Mouse (Mus musculus) MEL (cell line): ENCODE measurements at regions not wholly inside any gene's neighbourhood (a gene's known extent, or its start where the extent isn't known, plus 50 kb on each side); places are given as distances from the start of the nearest gene placed in this dataset.

Experiments
- DNase-seq: peaks from one replicate; pipeline ENCODE4 v3.0.0; 2011; ENCODE audit warnings: low read depth, low spot score
- H3K27ac ChIP-seq: 2 replicates; pipeline ENCODE4 v1.5.1; 2012; ENCODE audit warnings: low read depth, mild to moderate bottlenecking, control low read depth, low read length, moderate library complexity; ENCODE audit not compliant: control insufficient read depth
- H3K27me3 ChIP-seq, 2 experiments: fragments of 150-350 bp in 1 of 2; sonication (generic) in 1 of 2; 2 replicates each; pipeline ENCODE4 v1.6.1; 2012; ENCODE audit warnings: low read length in 2 of 2, mild to moderate bottlenecking in 2 of 2, improper control_type of control experiment in 1 of 2, moderate library complexity in 1 of 2; ENCODE audit not compliant: insufficient read depth in 2 of 2, control insufficient read depth in 1 of 2
- H3K36me3 ChIP-seq, 2 experiments: 2 replicates each; pipeline ENCODE4 v1.6.1; 2012 to 2014; ENCODE audit warnings: low read length in 2 of 2, improper control_type of control experiment in 1 of 2, inconsistent platforms in 1 of 2, mild to moderate bottlenecking in 1 of 2; ENCODE audit not compliant: insufficient read depth in 2 of 2, control insufficient read depth in 1 of 2
- H3K4me1 ChIP-seq, 2 experiments: fragments of 150-350 bp in 1 of 2; sonication (generic) in 1 of 2; 2 replicates each; pipeline ENCODE4 v1.6.1; 2012; ENCODE audit warnings: low read length in 2 of 2, improper control_type of control experiment in 1 of 2, mild to moderate bottlenecking in 1 of 2; ENCODE audit not compliant: insufficient read depth in 2 of 2, control insufficient read depth in 1 of 2
- H3K4me3 ChIP-seq, 2 experiments: fragments of 150-350 bp in 1 of 2; sonication (generic) in 1 of 2; 2 replicates each; pipeline ENCODE4 v1.5.1; 2012; ENCODE audit warnings: low read depth in 2 of 2, low read length in 2 of 2, mild to moderate bottlenecking in 2 of 2, moderate library complexity in 2 of 2, control low read depth in 1 of 2, improper control_type of control experiment in 1 of 2; ENCODE audit not compliant: control insufficient read depth in 1 of 2, insufficient read depth in 1 of 2
- H3K79me2 ChIP-seq: 2 replicates; pipeline ENCODE4 v1.6.1; 2012; ENCODE audit warnings: mild to moderate bottlenecking, low read length, moderate library complexity; ENCODE audit not compliant: control insufficient read depth, poor library complexity, insufficient read depth
- H3K9ac ChIP-seq: 2 replicates; pipeline ENCODE4 v1.6.1; 2012; ENCODE audit warnings: low read depth, mild to moderate bottlenecking, control low read depth, low read length, moderate library complexity; ENCODE audit not compliant: control insufficient read depth, poor library complexity, severe bottlenecking
- H3K9me3 ChIP-seq: fragments of 150-350 bp; sonication (generic); replicated peaks from 2 replicates; pipeline ENCODE4 v1.6.1; 2012; ENCODE audit warnings: mild to moderate bottlenecking, low read length, improper control_type of control experiment, moderate library complexity; ENCODE audit not compliant: insufficient read depth
- CTCF ChIP-seq, 3 experiments: IDR thresholded peaks in 2 of 3; conservative IDR thresholded peaks in 1 of 3; 2 replicates each; pipeline ENCODE4 v1.5.1; 2011 to 2012; ENCODE audit warnings: low read length in 3 of 3, low read depth in 2 of 3, mild to moderate bottlenecking in 2 of 3, improper control_type of control experiment in 1 of 3, inconsistent platforms in 1 of 3, mixed read lengths in 1 of 3, moderate library complexity in 1 of 3; ENCODE audit not compliant: control insufficient read depth in 1 of 3, insufficient read depth in 1 of 3, poor library complexity in 1 of 3, severe bottlenecking in 1 of 3
- E2F4 ChIP-seq: IDR thresholded peaks from 2 replicates; pipeline ENCODE4 v1.6.1; 2011; ENCODE audit warnings: low read depth, low read length, improper control_type of control experiment, borderline replicate concordance
- ELF1 ChIP-seq: IDR thresholded peaks from 2 replicates; pipeline ENCODE4 v1.6.1; 2014; ENCODE audit warnings: low read depth, mild to moderate bottlenecking, inconsistent platforms, low read length, improper control_type of control experiment, moderate library complexity
- HCFC1 ChIP-seq: IDR thresholded peaks from 2 replicates; pipeline ENCODE4 v1.6.1; 2012; ENCODE audit warnings: low read depth, mild to moderate bottlenecking, inconsistent platforms, low read length, improper control_type of control experiment, moderate library complexity
- JUND ChIP-seq: IDR thresholded peaks from 2 replicates; pipeline ENCODE4 v1.6.1; 2011; ENCODE audit warnings: low read depth, mild to moderate bottlenecking, improper control_type of control experiment, low read length
- MAX ChIP-seq: IDR thresholded peaks from 2 replicates; pipeline ENCODE4 v1.6.1; 2011; ENCODE audit warnings: low read length, improper control_type of control experiment
- MEF2A ChIP-seq: IDR thresholded peaks from 2 replicates; pipeline ENCODE4 v1.6.1; 2014; ENCODE audit warnings: low read depth, mild to moderate bottlenecking, inconsistent platforms, low read length, improper control_type of control experiment; ENCODE audit not compliant: poor library complexity, insufficient replicate concordance, severe bottlenecking; ENCODE audit errors: extremely low read depth
- MYC ChIP-seq: IDR thresholded peaks from 2 replicates; pipeline ENCODE4 v1.6.1; 2011; ENCODE audit warnings: low read depth, mild to moderate bottlenecking, low read length, improper control_type of control experiment, moderate library complexity
- NELFE ChIP-seq: IDR thresholded peaks from 2 replicates; pipeline ENCODE4 v1.6.1; 2011; ENCODE audit warnings: low read depth, low read length, improper control_type of control experiment
- TBP ChIP-seq: IDR thresholded peaks from 2 replicates; pipeline ENCODE4 v1.8.0; 2011; ENCODE audit warnings: low read depth, low read length, improper control_type of control experiment
- TCF12 ChIP-seq: IDR thresholded peaks from 2 replicates; pipeline ENCODE4 v1.6.1; 2014; ENCODE audit warnings: low read depth, mild to moderate bottlenecking, inconsistent platforms, low read length, improper control_type of control experiment, moderate library complexity
- USF1 ChIP-seq: IDR thresholded peaks from 2 replicates; pipeline ENCODE4 v1.6.1; 2014; ENCODE audit warnings: low read depth, mild to moderate bottlenecking, inconsistent platforms, low read length, improper control_type of control experiment, moderate library complexity
- ZMIZ1 ChIP-seq: IDR thresholded peaks from 2 replicates; pipeline ENCODE4 v1.6.1; 2012; ENCODE audit warnings: low read depth, mild to moderate bottlenecking, inconsistent platforms, low read length, improper control_type of control experiment, moderate library complexity
- ZNF384 ChIP-seq: IDR thresholded peaks from 2 replicates; pipeline ENCODE4 v1.6.1; 2012; ENCODE audit warnings: low read depth, mild to moderate bottlenecking, inconsistent platforms, low read length, improper control_type of control experiment

DNA sequence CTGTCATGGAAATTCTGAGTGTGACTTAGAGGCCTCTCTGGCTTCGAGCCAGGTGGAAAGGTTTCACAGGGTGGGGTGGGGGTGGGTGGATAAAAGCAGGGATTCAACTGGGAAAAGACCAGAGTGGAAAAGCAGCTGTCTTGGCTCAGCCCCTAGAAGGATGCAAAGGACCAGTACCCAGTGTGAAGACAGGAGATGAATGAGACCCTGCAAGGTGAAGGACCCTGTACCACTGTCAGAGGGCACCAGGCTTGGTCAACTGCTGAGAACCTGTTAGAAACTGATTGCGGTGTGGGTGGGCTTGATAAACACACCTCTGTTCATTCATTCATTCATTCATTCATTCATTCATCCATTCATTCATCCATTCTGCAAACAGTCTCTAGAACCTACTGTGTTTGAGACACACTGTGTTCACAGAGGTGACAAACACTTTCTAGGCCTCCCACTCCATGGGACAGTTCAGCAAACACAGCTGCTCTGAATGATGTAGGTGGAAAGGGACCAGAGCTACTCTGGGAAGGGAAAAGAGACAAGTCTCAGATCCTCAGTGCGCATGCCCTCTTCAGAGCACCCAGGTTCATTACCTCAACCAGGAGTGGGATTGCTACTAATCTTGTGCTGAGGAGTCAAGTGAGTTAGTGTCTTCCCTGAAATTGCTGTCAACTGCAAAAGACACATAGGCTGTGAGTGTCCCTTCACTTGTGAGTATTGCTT lies 100.4 kb upstream of the Sesn3 start:
- no peak overlapping the region for H3K4me3 ChIP-seq
- TF ChIP-seq CTCF (IDR thresholded peaks at IDR 0.05 in 2 of 3, conservative IDR thresholded peaks at IDR 0.05 in 1 of 3; ENCODE audit: control insufficient read depth in 1 of 3, insufficient read depth in 1 of 3, low read depth in 2 of 3, low read length in 3 of 3, poor library complexity in 1 of 3, severe bottlenecking in 1 of 3), result no peak
- no peak for TF ChIP-seq E2F4
- no peak for TF ChIP-seq ZMIZ1
- no peak for TF ChIP-seq MEF2A
- TF ChIP-seq USF1, result no peak
- no peak for TF ChIP-seq MAX
- no peak for TF ChIP-seq JUND
- no peak for TF ChIP-seq ELF1
- TF ChIP-seq TBP, result no peak
- TF ChIP-seq HCFC1, result no peak
- TF ChIP-seq ZNF384, result no peak
- TF ChIP-seq NELFE, result no peak
- TF ChIP-seq, all 39 proteins: peak for 0
- Histone ChIP-seq H3K79me2 (no peaks in the 10 kb centered on the region), H3K9ac (no peak overlapping the region), H3K36me3 (no peaks in the 10 kb centered on the region), H3K27me3 (no peaks in the 10 kb centered on the region), H3K27ac (no peak overlapping the region), H3K9me3 (no peaks in the 10 kb centered on the region), H3K4me1 (0 out of 4 replicates have a peak, but pooled peaks cover 0 to 3% of the 10 kb centered on the region in 2 experiments)
- no peak for DNase-seq

- no peak for DNase-seq
- Histone ChIP-seq H3K9me3 (no peaks in the 10 kb centered on the region), H3K4me1 (0 out of 4 replicates have a peak, but pooled peaks cover 0 to 3% of the 10 kb centered on the region in 2 experiments), H3K27me3 (no peaks in the 10 kb centered on the region), H3K4me3 (no peak overlapping the region), H3K36me3 (no peaks in the 10 kb centered on the region), H3K9ac (no peak overlapping the region), H3K79me2 (no peaks in the 10 kb centered on the region)
- TF ChIP-seq ZNF384 (peak; percentile 60; the same call in 1 of the 2 replicates), TCF12 (no peak), MYC (no peak)
- TF ChIP-seq, all 39 proteins: peak for 1
- no peak overlapping the region for H3K27ac ChIP-seq
Measured at GRCm38 (mm10) chr9:14175041-14175881, 99.6 kb upstream of the Sesn3 start.
